ENCODE assay signal across 12 mouse cellular contexts in the genomic region with DNA sequence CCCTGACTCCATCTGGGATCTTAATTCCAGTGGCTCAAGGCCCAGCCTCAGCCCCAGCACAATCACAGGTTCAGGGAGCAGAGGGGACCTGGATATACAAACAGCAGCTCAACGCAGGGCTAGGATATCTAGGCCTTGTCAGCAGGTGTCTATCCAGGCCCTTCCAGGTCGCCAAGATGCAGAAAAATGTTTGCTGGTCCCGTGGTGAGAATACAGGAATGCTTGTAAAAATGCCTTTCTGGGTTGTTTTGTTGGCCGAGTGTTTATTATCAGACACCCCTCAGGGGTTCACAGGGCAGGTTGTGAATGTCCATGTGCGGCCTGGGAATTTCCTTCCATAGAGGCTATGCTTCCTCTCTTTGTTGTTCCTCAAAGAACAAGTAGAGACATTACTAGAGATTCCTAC. TPM values are rescaled to one million over a fixed set of nuclear protein-coding genes. Genes with fewer than 3 reads are reported as not detected.
DNase-seq lines count a peak whose midpoint lies in the region; TF ChIP-seq lines count a peak whose summit lies in the region.
"Had no signal": no experiment of that assay in that cellular context is flagged by ENCODE, and none has a peak within 500 bp of the region (broad histone marks: within the 10 kb centered on the region; RNA-seq: fewer than 3 reads in every experiment).

No protein-coding gene starts in this region.

- peak; percentile 33 for DNase-seq in gastrocnemius, adult 2 months
- DNase-seq in gastrocnemius, postnatal 4 days (ENCODE audit: low spot score in 2 of 2): no peak
- no peak for DNase-seq in left cerebral cortex, adult 2 months (ENCODE audit: extremely low spot score in 1 of 2, low spot score in 2 of 2)
- no peak for DNase-seq in left cerebral cortex, adult 11 months (ENCODE audit: low spot score)
- DNase-seq in heart, postnatal 4 days: peak; percentile 19
- DNase-seq in testis, postnatal 14 days (ENCODE audit: low spot score): no peak
- no peak for DNase-seq in embryo, embryonic 9.5 days (ENCODE audit: extremely low spot score)
- DNase-seq: cerebellum, adult 8-10 months; spleen, adult 18-20 months; thymus, adult 2 months had no signal

- peaks cover 32% of the 10 kb centered on the region for H3K4me1 ChIP-seq in brown adipose tissue, adult 24 weeks (ENCODE audit: control insufficient read depth, insufficient read depth, insufficient read length, low read length)

- TF ChIP-seq CTCF in gastrocnemius, adult 2 months (IDR thresholded peaks at IDR 0.05): no peak
- TF ChIP-seq CTCF in left cerebral cortex, adult 2 months (IDR thresholded peaks at IDR 0.05): no peak

- intact Hi-C loops in gastrocnemius, adult 2 months (cut with DNase I): no loop called here
- intact Hi-C loops in left cerebral cortex, adult 2 months (cut with DNase I): no loop called here

- H3K4me3 ChIP-seq in gastrocnemius, adult 2 months: peak overlapping the region; percentile 38
- no peak overlapping the region for H3K4me3 ChIP-seq in left cerebral cortex, adult 2 months
- H3K4me3 ChIP-seq in brown adipose tissue, adult 24 weeks (ENCODE audit: insufficient read depth, low read depth, low read length): peak overlapping the region; percentile 46
- H3K4me3 ChIP-seq: liver, embryonic 12.5 days had no signal

- H3K27ac ChIP-seq in gastrocnemius, adult 2 months: peak overlapping the region; percentile 84
- H3K27ac ChIP-seq in left cerebral cortex, adult 2 months: peak overlapping the region; percentile 50; the same call in 1 of the 2 replicates
- peak overlapping the region; percentile 97 for H3K27ac ChIP-seq in brown adipose tissue, adult 24 weeks (replicated peaks; ENCODE audit: low read depth, low read length)
- H3K27ac ChIP-seq: liver, embryonic 12.5 days had no signal

RNA-seq across cellular contexts. Expression of a gene that starts 7.9 kb away (rescaled TPM):
- 10 to 100 TPM; 78.8 to 85.4 TPM for total RNA-seq in gastrocnemius, adult 2 months (2021)
- total RNA-seq in gastrocnemius, postnatal 4 days (2021): 10 to 100 TPM; 71.8 to 77.3 TPM
- 10 to 100 TPM; 32.5 to 35.0 TPM for total RNA-seq in left cerebral cortex, adult 2 months (2021)
- 51.4 and 76.4 TPM in 2 replicates for polyA plus RNA-seq in brown adipose tissue, adult 24 weeks (2012; ENCODE audit: insufficient read depth, insufficient read length, missing spikeins)
- total RNA-seq in heart, postnatal 4 days (2021): 100 to 1,000 TPM; 131 to 141 TPM

Comparison
In these comparisons a context has a peak if more than half of its experiments do, and no peak if none do; other contexts are left out.
1. DNase-seq: peak in gastrocnemius, adult 2 months (single experiment) and heart, postnatal 4 days (single experiment); none in gastrocnemius, postnatal 4 days (0 of 2), left cerebral cortex, adult 2 months (0 of 2), left cerebral cortex, adult 11 months (single experiment), testis, postnatal 14 days (single experiment) and embryo, embryonic 9.5 days (single experiment).
2. Peak in every context shown above with its lines, with median percentiles within 50 percentile points of each other: H3K27ac ChIP-seq.